Mouse (Mus musculus) kidney, adult 11 months (tissue): ENCODE measurements around the gene Stk40.
A peak's percentile ranks its signal among the peaks of the same experiment; 100 is the strongest.

Experiments
- DNase-seq: peaks from one replicate; pipeline ENCODE4 v3.0.0; 2022

The Stk40 gene

GRCm38 (mm10) chr4:126130502-126130901 lies 26.7 kb downstream of the Stk40 start:
- peak; percentile 62 for DNase-seq

GRCm38 (mm10) chr4:126131290-126132121 lies 27.7 kb downstream of the Stk40 start:
- peak; percentile 75 for DNase-seq

- DNase-seq: no peak
These were observed 29.0 kb downstream of the Stk40 start for GRCm38 (mm10) chr4:126132636-126133264.

- no peak for DNase-seq
These were observed 30.5 kb downstream of the Stk40 start for GRCm38 (mm10) chr4:126134236-126134635.

- no peak for DNase-seq
These were observed 30.9 kb downstream of the Stk40 start for GRCm38 (mm10) chr4:126134639-126135038.

- DNase-seq: no peak
These were observed 34.0 kb downstream of the Stk40 start for GRCm38 (mm10) chr4:126137773-126138172.

- no peak for DNase-seq
These were observed 37.3 kb downstream of the Stk40 start for GRCm38 (mm10) chr4:126141021-126141420.

- no peak for DNase-seq
These were observed 41.6 kb downstream of the Stk40 start for GRCm38 (mm10) chr4:126145396-126145795.

GRCm38 (mm10) chr4:126146974-126147532 lies 43.3 kb downstream of the Stk40 start:
- no peak for DNase-seq

GRCm38 (mm10) chr4:126147533-126148160 lies 43.9 kb downstream of the Stk40 start, which contains the start of gene Eva1b:
Gene Eva1b (plus strand): TSS chr4:126147744.
- DNase-seq: peak; percentile 93

- DNase-seq: peak; percentile 78
These were observed 44.6 kb downstream of the Stk40 start for GRCm38 (mm10) chr4:126148161-126148961.

GRCm38 (mm10) chr4:126149041-126149676 lies 45.4 kb downstream of the Stk40 start:
- DNase-seq: peak; percentile 55

GRCm38 (mm10) chr4:126149798-126150197 lies 46.0 kb downstream of the Stk40 start:
- DNase-seq: peak; percentile 55

GRCm38 (mm10) chr4:126150297-126150948 lies 46.7 kb downstream of the Stk40 start:
- peak; percentile 86 for DNase-seq

GRCm38 (mm10) chr4:126150949-126151320 lies 47.2 kb downstream of the Stk40 start:
- DNase-seq: no peak

- no peak for DNase-seq
These were observed 48.1 kb downstream of the Stk40 start for GRCm38 (mm10) chr4:126151701-126152440.

GRCm38 (mm10) chr4:126152864-126153263 lies 49.1 kb downstream of the Stk40 start:
- no peak for DNase-seq

GRCm38 (mm10) chr4:126155183-126155582 lies 51.4 kb downstream of the Stk40 start:
- peak; percentile 56 for DNase-seq

- DNase-seq: no peak
These were observed 52.1 kb downstream of the Stk40 start for GRCm38 (mm10) chr4:126155869-126156268.

GRCm38 (mm10) chr4:126156617-126157016 lies 52.9 kb downstream of the Stk40 start:
- no peak for DNase-seq

GRCm38 (mm10) chr4:126157562-126157961 lies 53.8 kb downstream of the Stk40 start:
- DNase-seq: no peak
